Mouse (Mus musculus): ENCODE data around the gene Fam189a2. TPM values are rescaled to one million over a fixed set of nuclear protein-coding genes. Genes with fewer than 3 reads are reported as not detected.
A peak's percentile ranks its signal among the peaks of the same experiment; 100 is the strongest.

The Fam189a2 gene
- total and polyA plus RNA-seq, 2 experiments from 2014 or later, result 2.5 to 16.9 TPM

- WGBS, result 82% methylated on average over 10 of the region's 10 CpGs
- no peak overlapping the region for H3K9ac ChIP-seq (replicated peaks; ENCODE audit: low read length, poor library complexity, severe bottlenecking)
- H3K9me3 ChIP-seq (ENCODE audit: low read length), result no peaks in the 10 kb centered on the region
- H3K27ac ChIP-seq (ENCODE audit: low read depth, low read length), result no peak overlapping the region
- H3K36me3 ChIP-seq (ENCODE audit: insufficient read depth, low read length), result no peaks in the 10 kb centered on the region
- DNase-seq (ENCODE audit: low spot score) (peak; percentile 41), ATAC-seq (ENCODE audit: low FRiP score) (no peak)
- no peaks in the 10 kb centered on the region for H3K27me3 ChIP-seq (ENCODE audit: insufficient read depth, low read length)
- no peak overlapping the region for H3K4me3 ChIP-seq (ENCODE audit: low read depth, low read length)
- H3K4me1 ChIP-seq (ENCODE audit: insufficient read depth, low read length), result no peaks in the 10 kb centered on the region
- no peak overlapping the region for H3K4me2 ChIP-seq (ENCODE audit: low read depth, low read length, poor library complexity, severe bottlenecking)
- TF ChIP-seq CTCF (IDR thresholded peaks at IDR 0.05), result no peak
Measured at GRCm38 (mm10) chr19:24007002-24007637, 23.7 kb downstream of the Fam189a2 start.

- no peak overlapping the region for H3K4me3 ChIP-seq (ENCODE audit: low read depth, low read length)
- TF ChIP-seq CTCF (IDR thresholded peaks at IDR 0.05), result no peak
- no peak overlapping the region for H3K4me2 ChIP-seq (ENCODE audit: low read depth, low read length, poor library complexity, severe bottlenecking)
- H3K27me3 ChIP-seq (ENCODE audit: insufficient read depth, low read length), result no peaks in the 10 kb centered on the region
- H3K9me3 ChIP-seq (ENCODE audit: low read length), result no peaks in the 10 kb centered on the region
- DNase-seq (ENCODE audit: low spot score) (no peak), ATAC-seq (ENCODE audit: low FRiP score) (no peak)
- 86% methylated on average over 10 of the region's 10 CpGs for WGBS
- H3K27ac ChIP-seq (ENCODE audit: low read depth, low read length), result no peak overlapping the region
- H3K9ac ChIP-seq (replicated peaks; ENCODE audit: low read length, poor library complexity, severe bottlenecking), result no peak overlapping the region
- no peaks in the 10 kb centered on the region for H3K4me1 ChIP-seq (ENCODE audit: insufficient read depth, low read length)
- no peaks in the 10 kb centered on the region for H3K36me3 ChIP-seq (ENCODE audit: insufficient read depth, low read length)
Measured at GRCm38 (mm10) chr19:23995766-23996399, 34.9 kb downstream of the Fam189a2 start.

GRCm38 (mm10) chr19:23988166-23988565 is 42.7 kb downstream of the Fam189a2 start:
- Histone ChIP-seq H3K4me3 (ENCODE audit: low read depth, low read length) (no peak overlapping the region), H3K4me2 (ENCODE audit: low read depth, low read length, poor library complexity, severe bottlenecking) (no peak overlapping the region), H3K9me3 (ENCODE audit: low read length) (no peaks in the 10 kb centered on the region), H3K27me3 (ENCODE audit: insufficient read depth, low read length) (no peaks in the 10 kb centered on the region), H3K36me3 (ENCODE audit: insufficient read depth, low read length) (no peaks in the 10 kb centered on the region), H3K4me1 (ENCODE audit: insufficient read depth, low read length) (no peaks in the 10 kb centered on the region), H3K27ac (ENCODE audit: low read depth, low read length) (no peak overlapping the region), H3K9ac (replicated peaks; ENCODE audit: low read length, poor library complexity, severe bottlenecking) (no peak overlapping the region)
- DNase-seq (ENCODE audit: low spot score), result no peak
- no peak for ATAC-seq (ENCODE audit: low FRiP score)
- 93% methylated on average over 4 of the region's 4 CpGs for WGBS
- no peak for TF ChIP-seq CTCF (IDR thresholded peaks at IDR 0.05)

GRCm38 (mm10) chr19:23987291-23987690 is 43.5 kb downstream of the Fam189a2 start:
- no peak for TF ChIP-seq CTCF (IDR thresholded peaks at IDR 0.05)
- H3K9me3 ChIP-seq (ENCODE audit: low read length), result no peaks in the 10 kb centered on the region
- H3K27me3 ChIP-seq (ENCODE audit: insufficient read depth, low read length), result no peaks in the 10 kb centered on the region
- no peak for DNase-seq (ENCODE audit: low spot score)
- no peak overlapping the region for H3K4me2 ChIP-seq (ENCODE audit: low read depth, low read length, poor library complexity, severe bottlenecking)
- no peak overlapping the region for H3K27ac ChIP-seq (ENCODE audit: low read depth, low read length)
- no peaks in the 10 kb centered on the region for H3K4me1 ChIP-seq (ENCODE audit: insufficient read depth, low read length)
- H3K4me3 ChIP-seq (ENCODE audit: low read depth, low read length), result no peak overlapping the region
- no peak overlapping the region for H3K9ac ChIP-seq (replicated peaks; ENCODE audit: low read length, poor library complexity, severe bottlenecking)
- 81% methylated on average over 2 of the region's 2 CpGs for WGBS
- no peak for ATAC-seq (ENCODE audit: low FRiP score)
- H3K36me3 ChIP-seq (ENCODE audit: insufficient read depth, low read length), result no peaks in the 10 kb centered on the region

- H3K9me3 ChIP-seq (ENCODE audit: low read length), result no peaks in the 10 kb centered on the region
- DNase-seq (ENCODE audit: low spot score), result peak; percentile 21
- no peak overlapping the region for H3K9ac ChIP-seq (replicated peaks; ENCODE audit: low read length, poor library complexity, severe bottlenecking)
- no peaks in the 10 kb centered on the region for H3K27me3 ChIP-seq (ENCODE audit: insufficient read depth, low read length)
- WGBS, result 51% methylated on average over 6 of the region's 6 CpGs
- H3K4me2 ChIP-seq (ENCODE audit: low read depth, low read length, poor library complexity, severe bottlenecking), result no peak overlapping the region
- no peaks in the 10 kb centered on the region for H3K4me1 ChIP-seq (ENCODE audit: insufficient read depth, low read length)
- no peak overlapping the region for H3K4me3 ChIP-seq (ENCODE audit: low read depth, low read length)
- H3K36me3 ChIP-seq (ENCODE audit: insufficient read depth, low read length), result peaks cover 2% of the 10 kb centered on the region; the same call in 1 of the 2 replicates
- no peak for TF ChIP-seq CTCF (IDR thresholded peaks at IDR 0.05)
- ATAC-seq (ENCODE audit: low FRiP score), result no peak
- no peak overlapping the region for H3K27ac ChIP-seq (ENCODE audit: low read depth, low read length)
Measured at GRCm38 (mm10) chr19:23984186-23984585, 46.6 kb downstream of the Fam189a2 start.

GRCm38 (mm10) chr19:23980598-23980997 is 50.2 kb downstream of the Fam189a2 start:
- no peak overlapping the region for H3K4me3 ChIP-seq (ENCODE audit: low read depth, low read length)
- no peaks in the 10 kb centered on the region for H3K4me1 ChIP-seq (ENCODE audit: insufficient read depth, low read length)
- no peak overlapping the region for H3K9ac ChIP-seq (replicated peaks; ENCODE audit: low read length, poor library complexity, severe bottlenecking)
- no peak overlapping the region for H3K4me2 ChIP-seq (ENCODE audit: low read depth, low read length, poor library complexity, severe bottlenecking)
- H3K27me3 ChIP-seq (ENCODE audit: insufficient read depth, low read length), result no peaks in the 10 kb centered on the region
- no peaks in the 10 kb centered on the region for H3K9me3 ChIP-seq (ENCODE audit: low read length)
- 74% methylated on average over 3 of the region's 3 CpGs for WGBS
- H3K27ac ChIP-seq (ENCODE audit: low read depth, low read length), result no peak overlapping the region
- ATAC-seq (ENCODE audit: low FRiP score), result no peak
- H3K36me3 ChIP-seq (ENCODE audit: insufficient read depth, low read length), result peaks cover 7% of the 10 kb centered on the region; the same call in 1 of the 2 replicates
- no peak for DNase-seq (ENCODE audit: low spot score)
- TF ChIP-seq CTCF (IDR thresholded peaks at IDR 0.05), result no peak

Data from midbrain, postnatal 0 days (tissue).